Mouse (Mus musculus) megakaryocyte-erythroid progenitor cell, adult 5 weeks (primary cell): ENCODE data around the gene Trmt61a. TPM values are rescaled to one million over a fixed set of nuclear protein-coding genes. Genes with fewer than 3 reads are reported as not detected.

ENCODE experiments used
- polyA plus RNA-seq: library from polyadenylated mRNA; stranded (reverse); fragments of >175 nt; gene quantifications from 2 replicates; pipeline ENCODE4 v1.2.3, GENCODE M21; 2012

Gene Trmt61a
- polyA plus RNA-seq = 26.9 and 31.8 TPM in 2 replicates

DNA sequence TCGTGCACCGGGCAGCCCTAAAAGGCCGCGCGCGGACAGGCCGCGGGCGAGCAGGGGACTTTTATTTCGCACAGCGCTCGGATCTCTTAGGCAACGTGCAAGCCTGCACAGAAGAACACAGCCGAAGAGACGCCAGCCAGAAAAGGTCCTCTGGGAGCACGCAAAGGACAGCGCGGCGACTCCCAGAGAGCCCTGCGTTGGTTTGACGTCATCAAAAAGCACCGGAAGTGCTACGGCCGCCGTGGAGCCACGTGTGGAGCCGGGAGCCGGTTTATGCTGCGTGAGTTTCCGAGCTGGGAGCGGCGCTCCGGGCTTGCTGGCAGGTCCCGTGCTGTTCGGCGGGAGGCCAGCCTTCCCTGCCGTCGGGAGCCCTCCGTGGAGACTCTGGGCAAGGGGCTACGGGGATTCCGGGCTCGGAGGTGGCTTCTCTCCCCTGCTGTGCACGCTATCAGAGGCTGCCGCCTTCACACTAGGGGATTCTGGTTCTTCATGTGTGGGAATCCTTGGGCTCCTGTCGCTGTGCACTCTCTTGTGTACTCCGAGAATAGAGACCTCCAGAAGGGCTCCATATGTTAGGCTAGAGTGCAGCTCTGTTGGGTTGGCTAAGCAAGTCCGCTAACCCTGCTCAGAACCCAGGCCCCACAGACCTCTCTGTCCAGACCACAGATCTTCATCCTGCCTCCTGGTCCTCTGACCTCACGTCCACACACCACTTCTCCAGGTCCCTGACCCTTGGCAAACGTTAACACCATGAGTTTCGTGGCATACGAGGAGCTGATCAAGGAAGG lies at the start of gene Trmt61a:
Gene Trmt61a (plus strand): TSS at position 224 of the 788 bp plus-strand sequence.

DNA sequence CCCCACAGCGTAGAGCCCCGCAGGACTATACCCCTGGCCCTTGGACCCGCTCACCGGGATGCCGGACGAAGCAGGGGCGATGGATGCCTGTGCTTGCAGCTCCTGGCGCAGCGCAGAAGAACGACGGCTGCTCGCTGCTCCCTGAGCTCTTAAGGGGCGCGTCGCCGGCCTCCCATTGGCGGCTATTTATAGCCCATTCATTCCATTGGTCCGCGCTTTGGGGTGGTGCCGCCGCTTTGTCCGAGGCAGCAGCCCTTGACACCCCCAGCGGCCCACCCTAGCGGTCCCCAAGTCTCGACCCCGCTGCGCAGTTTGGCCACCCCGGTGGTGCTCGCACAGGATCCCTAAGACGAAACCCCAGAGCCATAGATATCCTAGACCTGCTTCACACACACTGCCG lies 5.7 kb upstream of the Trmt61a start, which contains the start of gene Ckb:
Gene Ckb (minus strand): TSS at position 163 of the 400 bp plus-strand sequence.

DNA sequence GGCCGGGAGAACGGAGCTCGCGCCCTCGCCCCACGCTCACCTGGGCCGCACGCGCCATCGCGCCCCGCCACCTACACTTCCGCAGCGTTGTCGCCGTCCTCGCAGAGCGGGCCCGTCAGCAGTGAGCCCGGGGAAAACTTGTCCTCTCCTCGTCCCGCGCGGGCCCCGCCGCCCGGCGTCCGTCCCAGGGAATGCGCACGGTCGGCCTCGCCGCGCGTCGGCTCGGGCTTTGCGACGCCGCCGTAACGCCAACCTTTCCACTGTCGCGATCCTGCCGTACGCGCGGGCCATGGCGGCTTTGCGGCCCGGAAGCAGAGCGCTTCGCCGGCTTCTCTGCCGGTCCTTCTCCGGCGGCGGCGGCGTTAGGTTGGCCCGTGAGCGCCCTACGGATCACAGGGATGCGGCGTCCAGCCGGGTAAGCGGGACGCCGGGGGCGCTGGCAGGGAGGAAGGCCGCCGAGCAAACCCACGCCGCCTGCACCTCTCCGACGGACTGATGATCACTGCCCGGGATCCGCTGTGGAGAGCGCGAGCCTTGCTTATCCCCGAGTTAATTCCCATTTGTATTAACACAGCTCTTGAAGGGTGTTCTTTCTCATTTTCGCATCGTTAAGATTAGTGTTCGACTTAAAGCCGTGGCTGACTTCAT lies 35.2 kb downstream of the Trmt61a start, which contains the start of the genes Bag5 and Apopt1:
Gene Bag5 (minus strand): TSS at position 254 of the 648 bp plus-strand sequence.
Gene Apopt1 (plus strand): TSS at position 258 of the 648 bp plus-strand sequence.

Other genes with a start within 250 kb of the Trmt61a start
- gene Tnfaip2, start 235.6 kb upstream of the Trmt61a start, polyA plus RNA-seq = 41.2 and 71.1 TPM in 2 replicates
- not detected in 2 replicates for gene Gm266, start 192.3 kb upstream of the Trmt61a start, polyA plus RNA-seq
- gene Eif5, start 140.1 kb upstream of the Trmt61a start, polyA plus RNA-seq = 207 and 340 TPM in 2 replicates
- 10.0 and 11.7 TPM in 2 replicates for gene Mark3, start 103.6 kb upstream of the Trmt61a start, polyA plus RNA-seq
- gene Ckb, start 5.8 kb upstream of the Trmt61a start, polyA plus RNA-seq = 17.5 and 20.4 TPM in 2 replicates
- gene Bag5, start 35.2 kb downstream of the Trmt61a start, polyA plus RNA-seq = 21.0 and 22.8 TPM in 2 replicates
- gene Apopt1, start 35.2 kb downstream of the Trmt61a start, polyA plus RNA-seq = 170 and 178 TPM in 2 replicates
- 38.0 and 46.7 TPM in 2 replicates for gene Klc1, start 80.7 kb downstream of the Trmt61a start, polyA plus RNA-seq
- 10.8 and 11.2 TPM in 2 replicates for gene Xrcc3, start 135.8 kb downstream of the Trmt61a start, polyA plus RNA-seq
- 4.4 and 5.0 TPM in 2 replicates for gene Zfyve21, start 136.1 kb downstream of the Trmt61a start, polyA plus RNA-seq
- 10.6 and 15.1 TPM in 2 replicates for gene Ppp1r13b, start 230.0 kb downstream of the Trmt61a start, polyA plus RNA-seq